Mouse (Mus musculus): ENCODE results near the gene Apeh. TPM values are rescaled to one million over a fixed set of nuclear protein-coding genes. Genes with fewer than 3 reads are reported as not detected.

The Apeh gene
- polyA plus RNA-seq, 1 experiment: 59.0 TPM

DNA sequence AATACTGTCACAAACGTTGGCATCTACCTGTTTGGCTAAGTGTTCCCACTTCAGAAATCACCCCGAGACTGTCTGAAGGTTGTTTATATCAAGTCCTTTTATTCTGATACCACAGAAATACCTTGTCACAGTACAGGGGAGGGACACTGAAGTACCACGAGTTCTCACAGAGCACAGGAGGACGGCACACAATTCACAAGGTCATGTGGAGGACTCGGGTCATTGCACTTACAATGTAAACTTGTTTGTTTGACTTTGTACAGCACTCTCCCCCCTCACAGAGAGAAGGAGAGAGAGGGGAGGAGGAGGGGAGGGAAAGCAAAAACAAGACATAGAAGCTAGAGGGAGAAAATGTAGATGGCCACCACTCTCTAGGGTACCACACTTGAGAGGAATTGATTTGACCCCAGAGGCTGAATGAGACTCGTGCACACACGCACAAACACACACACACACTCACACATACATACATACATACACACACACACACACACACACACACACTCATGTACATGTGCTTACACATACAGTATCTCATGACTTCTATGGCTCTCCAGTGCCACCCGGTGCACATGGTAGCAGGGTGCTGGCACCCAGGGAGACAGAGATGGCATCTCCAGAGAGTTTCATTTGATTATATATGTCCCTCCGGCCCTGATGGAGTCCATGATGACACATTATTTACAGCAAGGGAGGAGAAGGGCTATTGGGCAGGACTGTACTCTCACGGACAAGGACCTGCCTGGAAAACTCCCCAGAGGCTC lies 1.7 kb upstream of the Apeh start:
- no peak for TF ChIP-seq TCF3 (IDR thresholded peaks at IDR 0.05; ENCODE audit: insufficient read length, low read depth)
- Histone ChIP-seq H3K4me3 (peak overlapping the region; percentile 66), H3K36me3 (ENCODE audit: control insufficient read depth, insufficient read depth) (no peaks in the 10 kb centered on the region), H3K27me3 (ENCODE audit: control insufficient read depth, insufficient read depth, insufficient read length) (no peaks in the 10 kb centered on the region), H3K79me2 (ENCODE audit: control insufficient read depth, insufficient read depth) (no peaks in the 10 kb centered on the region), H3ac (ENCODE audit: control insufficient read depth, insufficient read length) (no peak overlapping the region), H3K4me2 (ENCODE audit: low read depth) (peak overlapping the region; percentile 100)

DNA sequence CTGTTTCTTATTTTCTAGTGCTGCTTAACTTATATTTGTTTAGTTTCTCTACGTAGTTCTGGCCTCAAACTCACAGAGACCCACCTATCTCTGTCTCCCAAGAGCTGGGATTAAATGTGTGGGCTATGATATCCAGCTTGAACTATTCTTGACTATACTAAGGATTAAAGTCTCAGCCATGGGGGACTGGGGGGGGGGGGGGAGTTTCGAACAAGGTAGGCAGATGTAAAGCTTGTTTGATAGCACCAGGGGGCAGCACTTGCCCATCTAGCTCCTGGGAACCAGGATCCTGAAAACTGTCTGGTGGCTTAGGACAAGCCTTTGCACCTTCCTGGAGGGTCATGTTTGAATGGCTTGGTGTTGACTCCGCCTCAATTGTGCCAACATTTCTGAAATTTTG lies 1.1 kb upstream of the Apeh start:
- H3K4me2 ChIP-seq (ENCODE audit: low read depth): peak overlapping the region; percentile 100
- no peaks in the 10 kb centered on the region for H3K79me2 ChIP-seq (ENCODE audit: control insufficient read depth, insufficient read depth)
- H3K27me3 ChIP-seq (ENCODE audit: control insufficient read depth, insufficient read depth, insufficient read length): no peaks in the 10 kb centered on the region
- peak overlapping the region; percentile 16 for H3ac ChIP-seq (ENCODE audit: control insufficient read depth, insufficient read length)
- no peaks in the 10 kb centered on the region for H3K36me3 ChIP-seq (ENCODE audit: control insufficient read depth, insufficient read depth)
- TF ChIP-seq POLR2AphosphoS2 (IDR thresholded peaks at IDR 0.05; ENCODE audit: insufficient read length, low read depth) (no peak), MYOG (IDR thresholded peaks at IDR 0.05; ENCODE audit: control insufficient read depth in 1 of 3, insufficient read depth in 1 of 3, insufficient read length in 2 of 3, low read depth in 2 of 3) (no peak), TCF12 (IDR thresholded peaks at IDR 0.05; ENCODE audit: insufficient read depth, poor library complexity, severe bottlenecking) (no peak), E2F4 (IDR thresholded peaks at IDR 0.05; ENCODE audit: insufficient read depth) (no peak), TCF3 (IDR thresholded peaks at IDR 0.05; ENCODE audit: insufficient read length, low read depth) (no peak), REST (IDR thresholded peaks at IDR 0.05; ENCODE audit: insufficient read depth, insufficient read length) (no peak), MYOD1 (IDR thresholded peaks at IDR 0.05; ENCODE audit: control insufficient read depth in 1 of 3, insufficient read length in 2 of 3, low read depth in 2 of 3) (no peak), CEBPB (IDR thresholded peaks at IDR 0.05; ENCODE audit: insufficient read depth, poor library complexity, severe bottlenecking) (no peak), MAX (IDR thresholded peaks at IDR 0.05; ENCODE audit: low read depth) (no peak)
- peak overlapping the region; percentile 66 for H3K4me3 ChIP-seq

DNA sequence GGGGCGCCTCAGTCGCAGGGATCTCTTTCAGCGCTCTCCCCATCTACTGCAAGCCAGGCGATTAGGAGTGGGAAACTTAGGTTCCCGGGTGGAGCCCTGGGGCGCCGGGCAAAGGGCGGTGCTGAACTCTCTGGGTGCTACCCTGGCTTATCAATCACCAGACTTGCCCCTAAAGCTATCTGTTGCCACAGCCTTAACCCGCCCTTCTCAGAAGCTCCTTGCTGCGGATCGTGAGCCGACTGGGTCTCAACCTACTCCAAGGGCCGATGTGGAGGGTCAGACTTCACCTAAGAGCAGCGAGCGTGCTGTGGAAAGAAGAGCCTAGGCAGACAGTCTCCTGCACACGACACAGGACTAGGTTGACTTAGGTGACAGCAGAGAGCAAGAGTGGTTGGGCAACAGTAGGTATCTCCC lies 599 bp upstream of the Apeh start:
- TF ChIP-seq MYOG (IDR thresholded peaks at IDR 0.05; ENCODE audit: control insufficient read depth in 1 of 3, insufficient read depth in 1 of 3, insufficient read length in 2 of 3, low read depth in 2 of 3) (no peak), TCF12 (IDR thresholded peaks at IDR 0.05; ENCODE audit: insufficient read depth, poor library complexity, severe bottlenecking) (no peak), POLR2AphosphoS2 (IDR thresholded peaks at IDR 0.05; ENCODE audit: insufficient read length, low read depth) (no peak), CEBPB (IDR thresholded peaks at IDR 0.05; ENCODE audit: insufficient read depth, poor library complexity, severe bottlenecking) (no peak), SRF (IDR thresholded peaks at IDR 0.05; ENCODE audit: control insufficient read depth, insufficient read length, low read depth) (peak; percentile 14)
- H3K36me3 ChIP-seq (ENCODE audit: control insufficient read depth, insufficient read depth): no peaks in the 10 kb centered on the region
- no peaks in the 10 kb centered on the region for H3K27me3 ChIP-seq (ENCODE audit: control insufficient read depth, insufficient read depth, insufficient read length)

GRCm38 (mm10) chr9:108093586-108093985 lies 820 bp downstream of the Apeh start:
- no peaks in the 10 kb centered on the region for H3K36me3 ChIP-seq (ENCODE audit: control insufficient read depth, insufficient read depth)
- peak overlapping the region; percentile 66 for H3K4me3 ChIP-seq
- H3K79me2 ChIP-seq (ENCODE audit: control insufficient read depth, insufficient read depth): no peaks in the 10 kb centered on the region
- H3ac ChIP-seq (ENCODE audit: control insufficient read depth, insufficient read length): peak overlapping the region; percentile 16
- TF ChIP-seq MYOG (IDR thresholded peaks at IDR 0.05; ENCODE audit: control insufficient read depth in 1 of 3, insufficient read depth in 1 of 3, insufficient read length in 2 of 3, low read depth in 2 of 3): no peak
- TF ChIP-seq CEBPB (IDR thresholded peaks at IDR 0.05; ENCODE audit: insufficient read depth, poor library complexity, severe bottlenecking): no peak
- TF ChIP-seq E2F4 (IDR thresholded peaks at IDR 0.05; ENCODE audit: insufficient read depth): no peak
- TF ChIP-seq TCF12 (IDR thresholded peaks at IDR 0.05; ENCODE audit: insufficient read depth, poor library complexity, severe bottlenecking): no peak
- no peak for TF ChIP-seq MYOD1 (IDR thresholded peaks at IDR 0.05; ENCODE audit: control insufficient read depth in 1 of 3, insufficient read length in 2 of 3, low read depth in 2 of 3)
- no peak for TF ChIP-seq MAX (IDR thresholded peaks at IDR 0.05; ENCODE audit: low read depth)
- TF ChIP-seq USF1 (IDR thresholded peaks at IDR 0.05; ENCODE audit: low read depth): no peak
- no peak for TF ChIP-seq POLR2AphosphoS2 (IDR thresholded peaks at IDR 0.05; ENCODE audit: insufficient read length, low read depth)
- TF ChIP-seq TCF3 (IDR thresholded peaks at IDR 0.05; ENCODE audit: insufficient read length, low read depth): no peak
- TF ChIP-seq REST (IDR thresholded peaks at IDR 0.05; ENCODE audit: insufficient read depth, insufficient read length): no peak
- TF ChIP-seq POLR2A (IDR thresholded peaks at IDR 0.05; ENCODE audit: insufficient read length, low read depth): no peak
- no peak for TF ChIP-seq SRF (IDR thresholded peaks at IDR 0.05; ENCODE audit: control insufficient read depth, insufficient read length, low read depth)
- no peaks in the 10 kb centered on the region for H3K27me3 ChIP-seq (ENCODE audit: control insufficient read depth, insufficient read depth, insufficient read length)
- H3K4me2 ChIP-seq (ENCODE audit: low read depth): peak overlapping the region; percentile 86

More for the DNA sequence above, 599 bp upstream of the Apeh start:
- Histone ChIP-seq H3K4me3 (peak overlapping the region; percentile 66), H3K79me2 (ENCODE audit: control insufficient read depth, insufficient read depth) (no peaks in the 10 kb centered on the region), H3K4me2 (ENCODE audit: low read depth) (peak overlapping the region; percentile 100), H3ac (ENCODE audit: control insufficient read depth, insufficient read length) (peak overlapping the region; percentile 16)

DNA sequence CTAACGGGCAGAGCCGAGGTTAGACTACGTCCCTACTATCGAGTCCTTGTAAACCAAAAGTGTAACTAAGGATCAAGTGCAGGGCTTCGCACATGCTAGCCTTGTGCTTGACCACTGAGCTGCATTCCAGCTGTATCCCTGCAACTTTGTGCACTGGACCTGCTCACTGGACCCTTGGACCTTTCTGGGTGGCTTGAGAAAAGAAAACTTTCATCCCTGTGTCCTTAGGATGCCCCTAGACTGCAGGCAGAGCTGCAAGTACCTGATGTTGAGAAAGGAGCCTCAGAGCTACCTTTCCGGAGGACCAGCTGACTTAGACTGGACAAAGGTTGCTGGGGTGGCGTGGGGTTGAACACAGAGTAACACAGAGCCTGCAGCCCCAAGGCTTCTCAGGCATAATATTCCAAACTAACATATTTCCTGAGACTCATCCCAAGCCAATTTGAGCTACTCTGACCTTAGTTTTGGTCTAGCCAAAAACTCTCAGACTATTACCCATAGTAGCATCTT lies 3.7 kb downstream of the Apeh start:
- H3K4me2 ChIP-seq (ENCODE audit: low read depth): no peak overlapping the region
- no peaks in the 10 kb centered on the region for H3K27me3 ChIP-seq (ENCODE audit: control insufficient read depth, insufficient read depth, insufficient read length)
- H3K36me3 ChIP-seq (ENCODE audit: control insufficient read depth, insufficient read depth): peaks cover 5% of the 10 kb centered on the region
- H3K4me3 ChIP-seq: no peak overlapping the region
- H3ac ChIP-seq (ENCODE audit: control insufficient read depth, insufficient read length): no peak overlapping the region
- TF ChIP-seq MYOG (IDR thresholded peaks at IDR 0.05; ENCODE audit: control insufficient read depth in 1 of 3, insufficient read depth in 1 of 3, insufficient read length in 2 of 3, low read depth in 2 of 3) (no peak), E2F4 (IDR thresholded peaks at IDR 0.05; ENCODE audit: insufficient read depth) (no peak), SRF (IDR thresholded peaks at IDR 0.05; ENCODE audit: control insufficient read depth, insufficient read length, low read depth) (no peak), TCF3 (IDR thresholded peaks at IDR 0.05; ENCODE audit: insufficient read length, low read depth) (no peak), MAX (IDR thresholded peaks at IDR 0.05; ENCODE audit: low read depth) (no peak), REST (IDR thresholded peaks at IDR 0.05; ENCODE audit: insufficient read depth, insufficient read length) (no peak)
- H3K79me2 ChIP-seq (ENCODE audit: control insufficient read depth, insufficient read depth): no peaks in the 10 kb centered on the region

All from myocyte (in vitro differentiated cells).